Mouse (Mus musculus) forebrain, embryonic 16.5 days (tissue): ENCODE results near the gene Hspg2. TPM values are rescaled to one million over a fixed set of nuclear protein-coding genes. Genes with fewer than 3 reads are reported as not detected.

Experiments used
- ATAC-seq: fragments of 200-750 bp; cut with Nextera tagmentation; 2 replicates; pipeline ENCODE4 v1.8.0; 2017; ENCODE audit warnings: mild to moderate bottlenecking, moderate library complexity
- H3K27ac ChIP-seq: fragments of 300-500 bp; sonication (generic); 2 replicates; pipeline ENCODE4 v1.5.1; 2014; ENCODE audit warnings: low read length, control low read depth
- H3K27me3 ChIP-seq: fragments of 300-500 bp; sonication (generic); replicated peaks from 2 replicates; pipeline ENCODE4 v1.6.1; 2014; ENCODE audit warnings: low read length; ENCODE audit not compliant: control insufficient read depth, insufficient read depth
- H3K36me3 ChIP-seq: fragments of 300-500 bp; sonication (generic); 2 replicates; pipeline ENCODE4 v1.6.1; 2014; ENCODE audit not compliant: control insufficient read depth, insufficient read depth
- H3K4me1 ChIP-seq: fragments of 300-500 bp; sonication (generic); replicated peaks from 2 replicates; pipeline ENCODE4 v1.6.1; 2014; ENCODE audit warnings: low read length; ENCODE audit not compliant: control insufficient read depth, insufficient read depth
- H3K4me2 ChIP-seq: fragments of 300-500 bp; sonication (generic); 2 replicates; pipeline ENCODE4 v1.6.1; 2014; ENCODE audit warnings: mild to moderate bottlenecking, low read length, control low read depth
- H3K4me3 ChIP-seq: fragments of 300-500 bp; sonication (generic); replicated peaks from 2 replicates; pipeline ENCODE4 v1.5.1; 2014; ENCODE audit warnings: mild to moderate bottlenecking, low read length, control low read depth
- H3K9ac ChIP-seq: fragments of 300-500 bp; sonication (generic); replicated peaks from 2 replicates; pipeline ENCODE4 v1.6.1; 2014; ENCODE audit warnings: low read depth, low read length, control low read depth
- H3K9me3 ChIP-seq: fragments of 300-500 bp; sonication (generic); 2 replicates; pipeline ENCODE4 v1.6.1; 2016; ENCODE audit warnings: low read length; ENCODE audit not compliant: control insufficient read depth
- WGBS: fragments of 180-500 bp; shearing (Covaris S2); extraction: QIAGEN DNeasy Blood & Tissue Kit; methylation state at CpG from one replicate; pipeline ENCODE4 v1.1.7; 2014; 5-methylcytosine and 5-hydroxymethylcytosine counted together
- polyA plus RNA-seq: library from polyadenylated mRNA; unstranded; fragments of >200 nt; fragmentation: Nextera tagmentation; extraction: Ambion mirVana; gene quantifications from 2 replicates; pipeline ENCODE4 v1.2.1, GENCODE M21; 2015

Gene Hspg2
- polyA plus RNA-seq, 1 experiment from 2014 or later: 3.2 TPM

DNA sequence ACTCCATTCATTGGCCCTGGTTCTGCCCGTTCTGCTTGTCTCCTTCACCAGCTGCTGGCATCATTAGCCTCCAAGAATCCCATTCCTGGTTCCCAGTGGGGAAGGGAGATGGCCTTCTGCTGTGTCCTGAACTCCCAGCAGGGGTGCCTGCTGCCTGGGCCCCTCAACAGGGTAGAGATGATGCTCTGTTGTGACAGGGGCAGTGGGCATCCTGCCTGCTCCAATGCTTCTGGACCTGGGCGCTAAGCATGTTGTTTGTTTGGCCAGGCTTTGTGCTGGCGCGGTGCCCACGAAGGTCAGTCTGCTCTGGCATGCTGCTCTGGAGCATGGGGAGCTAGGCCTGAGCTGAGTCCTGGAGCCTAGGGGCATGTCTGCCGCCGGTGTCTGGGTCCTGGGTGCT is 16.0 kb downstream of the Hspg2 start:
- Histone ChIP-seq H3K36me3 (no peaks in the 10 kb centered on the region), H3K9me3 (no peaks in the 10 kb centered on the region), H3K4me1 (peaks cover 19% of the 10 kb centered on the region), H3K9ac (no peak overlapping the region), H3K27me3 (no peaks in the 10 kb centered on the region), H3K27ac (no peak overlapping the region), H3K4me3 (no peak overlapping the region), H3K4me2 (no peak overlapping the region)
- 41% methylated on average over 7 of the region's 7 CpGs for WGBS
- no peak for ATAC-seq

DNA sequence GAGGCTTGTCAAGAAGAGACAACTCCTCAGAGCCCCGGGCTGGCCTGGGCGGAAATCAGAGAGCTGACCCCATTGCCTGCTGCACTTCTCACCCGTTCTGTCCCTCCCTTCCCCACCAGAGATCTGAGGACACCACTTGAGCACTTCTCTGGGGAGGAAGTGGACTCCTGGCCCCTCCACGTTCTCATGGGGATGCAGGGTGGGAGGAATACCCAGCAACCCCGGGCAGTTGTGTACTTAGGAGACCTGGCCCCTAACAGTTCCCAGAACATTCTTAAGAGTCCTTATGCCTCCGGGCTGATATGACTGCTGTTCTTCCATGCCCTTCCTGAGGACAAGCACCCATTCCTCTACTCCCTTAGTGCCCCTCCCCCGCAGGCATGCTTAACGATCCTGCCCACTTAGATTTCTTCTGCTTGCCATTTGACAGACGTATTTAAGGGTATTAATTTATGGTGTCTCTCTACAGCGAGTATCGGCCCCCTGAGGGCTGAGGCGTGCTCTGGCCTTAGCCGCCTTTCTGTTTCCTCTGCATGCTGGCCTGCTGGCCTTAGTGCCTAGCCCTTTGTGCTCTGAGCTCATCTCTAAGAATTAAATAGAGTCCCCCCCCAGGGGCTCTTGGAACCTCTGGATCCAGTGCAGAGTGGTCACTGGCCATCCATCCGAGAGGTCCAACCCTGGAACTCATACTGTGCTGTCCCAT is 16.8 kb downstream of the Hspg2 start:
- no peak overlapping the region for H3K9ac ChIP-seq
- H3K27ac ChIP-seq: no peak overlapping the region
- H3K4me3 ChIP-seq: no peak overlapping the region
- peaks cover 19% of the 10 kb centered on the region for H3K4me1 ChIP-seq
- WGBS: 50% methylated on average over 14 of the region's 14 CpGs
- no peak overlapping the region for H3K4me2 ChIP-seq
- no peaks in the 10 kb centered on the region for H3K9me3 ChIP-seq
- H3K36me3 ChIP-seq: no peaks in the 10 kb centered on the region
- H3K27me3 ChIP-seq: no peaks in the 10 kb centered on the region
- no peak for ATAC-seq

DNA sequence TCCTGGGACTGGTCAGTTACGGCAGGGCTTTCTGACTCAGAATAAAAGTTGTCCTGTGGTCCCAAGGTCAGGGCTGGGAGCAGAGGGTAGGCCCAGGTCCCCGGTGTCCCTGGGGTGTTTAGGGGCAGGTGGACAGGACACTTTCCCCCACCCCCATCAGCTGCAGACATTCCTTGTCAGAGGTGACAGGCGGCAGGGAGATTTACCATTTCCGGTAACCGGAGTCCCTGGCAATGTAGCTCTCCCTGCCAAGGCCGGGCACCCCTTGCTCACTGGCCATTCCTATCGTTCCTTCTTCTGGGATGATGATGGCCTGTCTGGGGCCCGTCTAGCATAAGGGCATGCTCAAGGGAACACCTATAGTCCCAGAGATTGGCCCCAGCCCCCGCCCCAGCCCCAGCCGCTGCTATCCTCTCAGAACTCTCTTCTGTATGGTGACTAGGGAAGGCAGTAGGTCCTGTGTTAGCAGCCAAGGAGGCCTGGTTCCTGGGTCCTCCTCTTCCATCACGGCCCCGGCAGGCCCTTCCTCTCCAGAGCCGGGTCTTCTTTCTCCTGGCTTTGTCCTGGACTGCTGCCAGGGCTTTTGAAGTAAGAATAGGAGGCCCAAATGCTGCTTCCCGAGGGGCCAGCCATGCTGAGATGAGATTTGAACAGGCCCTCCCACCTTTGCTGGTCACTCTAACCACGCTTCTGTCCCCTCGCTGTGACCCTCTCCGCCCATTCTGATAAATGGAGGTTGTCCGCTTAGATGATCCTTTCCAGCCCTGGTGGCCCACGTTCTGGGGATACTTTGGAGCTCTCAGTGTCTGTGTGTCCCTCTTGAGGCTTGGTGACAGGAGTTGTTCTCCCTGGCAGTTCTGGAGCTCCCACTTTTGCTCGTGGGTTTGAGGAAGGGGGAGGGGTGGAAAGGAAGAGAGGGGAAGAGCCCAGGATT is 17.8 kb downstream of the Hspg2 start:
- WGBS: 45% methylated on average over 20 of the region's 20 CpGs
- no peaks in the 10 kb centered on the region for H3K27me3 ChIP-seq
- no peak overlapping the region for H3K4me2 ChIP-seq
- ATAC-seq: no peak
- no peak overlapping the region for H3K4me3 ChIP-seq
- H3K9ac ChIP-seq: no peak overlapping the region
- no peak overlapping the region for H3K27ac ChIP-seq
- H3K36me3 ChIP-seq: no peaks in the 10 kb centered on the region
- H3K4me1 ChIP-seq: peaks cover 19% of the 10 kb centered on the region
- no peaks in the 10 kb centered on the region for H3K9me3 ChIP-seq

DNA sequence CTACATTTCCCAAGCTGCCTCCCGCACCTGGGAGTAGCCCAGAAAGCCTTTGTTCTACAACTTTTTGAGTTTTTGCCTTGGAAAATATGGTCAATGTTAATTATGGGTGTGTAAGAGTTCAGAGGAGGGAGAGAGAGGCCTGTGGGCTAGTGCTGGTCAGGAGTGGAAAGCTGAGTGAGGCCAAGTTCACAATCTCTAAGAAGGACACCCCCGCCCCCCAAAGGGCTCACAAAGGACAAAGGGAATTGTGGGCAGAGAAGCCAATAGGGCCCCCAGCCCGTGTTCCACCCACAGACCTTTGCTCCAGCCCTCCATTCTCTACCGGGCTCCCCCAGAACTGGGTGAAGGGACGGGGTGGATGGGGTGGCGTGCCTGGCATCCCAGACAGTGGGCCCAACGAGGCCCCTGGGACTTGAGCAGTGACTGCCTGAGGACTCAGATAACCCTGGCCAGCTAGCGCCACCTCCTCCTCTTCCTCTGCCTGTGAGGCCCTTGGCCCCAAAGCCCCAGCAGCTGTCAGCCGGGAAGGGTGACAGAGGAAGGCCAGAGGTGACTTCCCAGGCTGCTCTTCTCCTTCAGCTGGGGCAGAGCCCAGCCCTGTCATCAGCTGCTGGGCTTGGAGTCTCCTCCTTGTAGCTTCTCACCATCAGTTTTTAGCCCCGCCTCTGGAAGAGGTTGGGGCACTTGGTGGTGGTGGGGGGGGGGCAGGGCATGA is 18.9 kb downstream of the Hspg2 start:
- H3K27me3 ChIP-seq: no peaks in the 10 kb centered on the region
- H3K9ac ChIP-seq: no peak overlapping the region
- H3K4me1 ChIP-seq: peaks cover 19% of the 10 kb centered on the region
- H3K36me3 ChIP-seq: no peaks in the 10 kb centered on the region
- H3K9me3 ChIP-seq: no peaks in the 10 kb centered on the region
- no peak overlapping the region for H3K27ac ChIP-seq
- no peak overlapping the region for H3K4me2 ChIP-seq
- H3K4me3 ChIP-seq: no peak overlapping the region
- no peak for ATAC-seq
- WGBS: 56% methylated on average over 10 of the region's 10 CpGs

DNA sequence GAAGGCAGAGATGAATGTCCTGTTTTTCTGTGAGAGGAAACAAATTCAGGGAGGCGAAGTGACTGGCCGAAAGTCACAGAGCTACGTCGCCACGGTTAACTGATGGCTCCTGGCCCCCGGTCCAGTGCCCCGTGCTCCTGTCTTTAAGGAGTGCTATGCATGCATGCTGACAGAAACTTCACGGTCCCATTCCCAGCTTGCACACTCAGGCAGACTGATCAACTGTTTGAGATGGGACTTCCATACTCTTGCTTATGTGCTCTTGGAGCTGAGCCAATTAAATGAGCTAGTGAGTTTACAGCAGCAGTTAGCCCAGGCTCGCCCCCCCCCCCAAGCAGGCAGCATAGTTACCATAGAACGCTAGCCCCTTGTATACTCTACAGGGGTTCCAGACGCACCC is 19.5 kb downstream of the Hspg2 start:
- Histone ChIP-seq H3K4me3 (no peak overlapping the region), H3K4me2 (no peak overlapping the region), H3K9me3 (no peaks in the 10 kb centered on the region), H3K27ac (no peak overlapping the region), H3K27me3 (no peaks in the 10 kb centered on the region), H3K9ac (no peak overlapping the region), H3K4me1 (peaks cover 19% of the 10 kb centered on the region), H3K36me3 (no peaks in the 10 kb centered on the region)
- ATAC-seq: no peak
- WGBS: 40% methylated on average over 11 of the region's 11 CpGs

DNA sequence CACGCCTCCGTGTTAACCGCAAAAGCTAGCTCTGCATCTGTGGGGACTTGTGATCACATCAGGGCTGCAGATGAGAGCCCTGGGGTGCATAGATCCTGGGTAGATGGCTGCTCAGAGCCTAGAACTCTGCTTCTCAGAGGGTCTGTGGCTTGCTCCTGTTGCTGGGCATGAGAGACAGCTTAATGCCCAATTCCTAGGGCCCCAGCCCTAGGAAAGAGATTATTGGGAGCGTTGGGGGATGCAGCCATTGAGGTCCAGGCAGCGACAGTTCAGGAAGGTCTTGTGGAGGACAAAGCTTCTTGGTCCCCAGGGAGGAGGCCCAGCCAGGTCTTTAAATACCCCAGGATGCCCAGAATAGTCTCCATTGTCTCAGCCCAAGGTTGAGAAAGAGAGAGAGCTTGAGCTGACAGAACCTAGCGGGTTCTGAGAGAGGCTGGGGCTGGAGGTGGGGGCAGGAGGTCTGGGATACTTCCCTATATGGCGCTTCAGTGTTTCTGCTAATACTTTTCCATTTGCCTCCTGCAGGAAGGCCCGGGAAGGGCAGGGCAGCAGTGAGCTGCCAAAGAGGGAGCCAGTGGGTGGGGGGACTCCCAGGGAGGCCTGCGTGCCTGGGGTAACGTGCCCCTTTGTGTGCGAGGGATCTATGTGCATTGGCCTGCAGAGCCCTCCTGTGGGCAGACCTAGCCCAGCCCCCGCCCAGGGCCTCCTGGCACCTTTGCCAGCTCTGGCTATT is 20.2 kb downstream of the Hspg2 start:
- Histone ChIP-seq H3K9ac (no peak overlapping the region), H3K36me3 (no peaks in the 10 kb centered on the region), H3K4me3 (no peak overlapping the region), H3K4me2 (no peak overlapping the region), H3K27me3 (no peaks in the 10 kb centered on the region), H3K27ac (no peak overlapping the region), H3K9me3 (no peaks in the 10 kb centered on the region), H3K4me1 (peaks cover 19% of the 10 kb centered on the region)
- 9% methylated on average over 12 of the region's 12 CpGs for WGBS
- peak; percentile 28; the same call in 1 of the 2 replicates for ATAC-seq

DNA sequence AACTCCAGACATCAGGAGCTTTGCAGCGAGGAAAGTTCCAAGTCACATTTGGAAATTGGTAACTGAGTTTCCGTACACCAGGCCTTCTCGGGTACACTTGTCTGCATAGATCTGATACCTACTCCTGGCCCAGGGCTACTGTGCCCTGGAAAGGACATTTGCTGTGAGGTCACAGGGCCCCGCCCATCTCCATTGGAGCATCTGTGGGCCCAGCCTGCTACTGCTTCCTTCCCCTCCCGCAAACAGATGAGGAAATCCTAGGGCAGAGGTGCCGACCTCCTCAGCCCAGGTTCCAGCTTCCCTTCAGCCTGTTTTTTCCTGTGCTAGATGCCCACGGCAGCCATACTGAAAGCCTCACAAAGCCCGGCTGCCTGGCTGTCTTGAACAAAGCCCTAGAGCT is 21.4 kb downstream of the Hspg2 start:
- Histone ChIP-seq H3K4me3 (no peak overlapping the region), H3K4me1 (peaks cover 17% of the 10 kb centered on the region), H3K9me3 (no peaks in the 10 kb centered on the region), H3K9ac (no peak overlapping the region), H3K27me3 (no peaks in the 10 kb centered on the region), H3K4me2 (no peak overlapping the region), H3K27ac (no peak overlapping the region), H3K36me3 (no peaks in the 10 kb centered on the region)
- 59% methylated on average over 8 of the region's 8 CpGs for WGBS
- no peak for ATAC-seq

DNA sequence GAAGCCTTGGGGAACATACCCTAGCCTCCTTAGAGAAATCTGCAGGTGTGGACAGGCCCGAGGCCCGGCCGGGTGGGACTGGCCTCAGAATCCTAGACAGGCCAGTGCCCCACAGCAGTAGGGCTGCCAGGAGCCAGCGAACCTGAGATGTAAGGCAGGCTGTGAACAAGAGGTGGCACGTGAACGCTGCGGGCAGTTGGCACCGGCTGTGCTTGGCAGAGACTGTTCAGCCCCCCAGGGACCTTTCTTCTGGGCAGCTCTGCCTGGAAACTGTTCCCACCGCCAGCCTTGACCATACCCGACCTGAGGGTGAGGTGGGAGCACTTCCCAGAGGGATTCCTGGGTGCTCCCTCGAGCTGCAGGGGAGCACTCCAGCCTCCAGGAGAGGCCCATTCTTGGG is 24.0 kb downstream of the Hspg2 start:
- Histone ChIP-seq H3K9ac (no peak overlapping the region), H3K4me2 (no peak overlapping the region), H3K9me3 (no peaks in the 10 kb centered on the region), H3K4me3 (no peak overlapping the region), H3K27me3 (no peaks in the 10 kb centered on the region), H3K36me3 (no peaks in the 10 kb centered on the region), H3K27ac (no peak overlapping the region), H3K4me1 (peaks cover 16% of the 10 kb centered on the region)
- no peak for ATAC-seq
- 66% methylated on average over 11 of the region's 11 CpGs for WGBS
